Mouse (Mus musculus) frontal cortex, postnatal 14 days (tissue): ENCODE data around the gene Tmem30a.

ENCODE experiments used
- DNase-seq, 2 experiments: peaks; one replicate each; pipeline ENCODE4 v3.0.0; 2022; ENCODE audit warnings: low spot score in 2 of 2

Tmem30a gene

GRCm38 (mm10) chr9:79792841-79793835, at the start of gene Tmem30a:
Gene Tmem30a, minus strand, starts transcription at chr9:79793507.
- DNase-seq: peak; percentile 89 to 94

- no peak for DNase-seq
Observed at GRCm38 (mm10) chr9:79842615-79843014, 49.3 kb upstream of the Tmem30a start.

GRCm38 (mm10) chr9:79842028-79842427, 48.7 kb upstream of the Tmem30a start:
- no peak for DNase-seq

- no peak for DNase-seq
Observed at GRCm38 (mm10) chr9:79831294-79831693, 38.0 kb upstream of the Tmem30a start.

- DNase-seq: no peak
Observed at GRCm38 (mm10) chr9:79830874-79831273, 37.6 kb upstream of the Tmem30a start.

- DNase-seq: no peak
Observed at GRCm38 (mm10) chr9:79829842-79830800, 36.8 kb upstream of the Tmem30a start.

- no peak for DNase-seq
Observed at GRCm38 (mm10) chr9:79827072-79827471, 33.8 kb upstream of the Tmem30a start.

- no peak for DNase-seq
Observed at GRCm38 (mm10) chr9:79825526-79825925, 32.2 kb upstream of the Tmem30a start.

GRCm38 (mm10) chr9:79823856-79824255, 30.5 kb upstream of the Tmem30a start:
- no peak for DNase-seq

- DNase-seq: no peak
Observed at GRCm38 (mm10) chr9:79823438-79823837, 30.1 kb upstream of the Tmem30a start.

- no peak for DNase-seq
Observed at GRCm38 (mm10) chr9:79816464-79816863, 23.2 kb upstream of the Tmem30a start.

- DNase-seq: no peak
Observed at GRCm38 (mm10) chr9:79816013-79816412, 22.7 kb upstream of the Tmem30a start.

GRCm38 (mm10) chr9:79814592-79814991, 21.3 kb upstream of the Tmem30a start:
- no peak for DNase-seq

GRCm38 (mm10) chr9:79810969-79811902, 17.9 kb upstream of the Tmem30a start:
- no peak for DNase-seq

GRCm38 (mm10) chr9:79810534-79810933, 17.2 kb upstream of the Tmem30a start:
- DNase-seq: no peak

- DNase-seq: no peak
Observed at GRCm38 (mm10) chr9:79809411-79809810, 16.1 kb upstream of the Tmem30a start.

- no peak for DNase-seq
Observed at GRCm38 (mm10) chr9:79807178-79807577, 13.9 kb upstream of the Tmem30a start.

- DNase-seq: no peak
Observed at GRCm38 (mm10) chr9:79806317-79807075, 13.2 kb upstream of the Tmem30a start.

- DNase-seq: no peak
Observed at GRCm38 (mm10) chr9:79805426-79805825, 12.1 kb upstream of the Tmem30a start.

GRCm38 (mm10) chr9:79796461-79797135, 3.3 kb upstream of the Tmem30a start:
- DNase-seq: no peak
